Mouse (Mus musculus): ENCODE measurements at regions not wholly inside any gene's neighbourhood (a gene's known extent, or its start where the extent isn't known, plus 50 kb on each side); places are given as distances from the start of the nearest gene placed in this dataset.

DNA sequence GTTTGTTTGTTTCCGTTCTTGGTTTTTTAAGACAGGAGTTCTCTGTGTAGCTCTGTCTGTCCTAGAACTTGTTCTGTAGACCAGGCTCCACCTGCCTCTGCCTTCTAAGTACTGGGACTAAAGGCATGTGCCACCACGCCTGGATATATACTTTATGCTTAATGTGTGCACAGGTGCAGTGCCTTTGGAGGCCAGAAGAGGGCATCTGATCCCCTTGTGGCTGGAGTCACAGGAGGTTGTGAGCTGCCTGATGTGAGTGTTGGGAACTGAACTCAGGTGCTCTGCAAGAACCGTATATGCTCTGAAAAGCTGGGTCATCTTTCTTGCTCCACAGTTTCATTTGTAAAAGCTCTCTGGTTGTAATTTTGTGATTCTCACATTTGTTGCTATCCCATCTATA, 100.7 kb downstream of the 9530068E07Rik start:
- Histone ChIP-seq H3K9me3 (ENCODE audit: low read length) (no peaks in the 10 kb centered on the region), H3K4me1 (ENCODE audit: insufficient read depth, low read length) (no peaks in the 10 kb centered on the region), H3K36me3 (ENCODE audit: insufficient read depth, low read length) (no peaks in the 10 kb centered on the region), H3K4me3 (ENCODE audit: low read length) (no peak overlapping the region), H3K27me3 (ENCODE audit: insufficient read depth, low read length) (no peaks in the 10 kb centered on the region), H3K9ac (replicated peaks; ENCODE audit: low read length) (no peak overlapping the region), H3K27ac (no peak overlapping the region), H3K4me2 (ENCODE audit: low read depth, low read length) (no peak overlapping the region)
- no peak; the same call in 1 of the 2 replicates for TF ChIP-seq CTCF (IDR thresholded peaks at IDR 0.05; ENCODE audit: low read depth)
- 91% methylated on average over 3 of the region's 3 CpGs for WGBS
- no peak for ATAC-seq
- no peak for DNase-seq (ENCODE audit: low spot score)

DNA sequence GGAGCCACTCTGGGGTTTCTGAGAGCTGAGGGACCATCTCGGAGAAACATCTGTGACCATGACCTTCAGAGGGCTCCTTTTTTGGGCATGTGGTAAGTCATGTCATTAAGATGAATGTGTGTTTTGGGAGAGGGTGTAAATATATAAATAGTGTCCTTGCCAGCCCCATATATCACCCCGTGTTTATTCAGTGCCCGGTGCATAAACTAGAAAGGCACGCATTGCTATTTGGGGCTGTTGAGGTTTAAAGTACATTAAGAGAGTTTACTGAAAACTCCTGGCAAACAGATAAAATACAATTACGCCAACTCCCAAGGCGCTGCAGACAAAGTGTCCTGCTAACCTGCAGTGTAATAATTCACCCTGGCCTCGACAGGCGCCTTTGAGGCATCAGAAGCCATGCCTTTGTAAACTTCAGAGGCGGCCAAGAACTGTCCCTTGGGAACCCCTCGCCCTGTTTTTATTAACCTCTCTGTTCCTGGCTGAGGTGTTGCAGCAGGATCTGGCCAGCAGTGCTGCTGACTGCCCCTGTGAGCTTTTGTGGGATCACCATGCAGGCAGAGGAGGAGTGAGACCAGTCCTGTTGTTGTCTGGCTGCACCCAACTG, 106.6 kb downstream of the 9530068E07Rik start:
- H3K36me3 ChIP-seq (ENCODE audit: insufficient read depth, low read length) = no peaks in the 10 kb centered on the region
- no peaks in the 10 kb centered on the region for H3K27me3 ChIP-seq (ENCODE audit: insufficient read depth, low read length)
- H3K4me2 ChIP-seq (ENCODE audit: low read depth, low read length) = no peak overlapping the region
- 49% methylated on average over 10 of the region's 10 CpGs for WGBS
- H3K4me1 ChIP-seq (ENCODE audit: insufficient read depth, low read length) = no peaks in the 10 kb centered on the region
- ATAC-seq (no peak), DNase-seq (ENCODE audit: low spot score) (no peak)
- no peak overlapping the region for H3K27ac ChIP-seq
- H3K9me3 ChIP-seq (ENCODE audit: low read length) = no peaks in the 10 kb centered on the region
- no peak for TF ChIP-seq CTCF (IDR thresholded peaks at IDR 0.05; ENCODE audit: low read depth)
- no peak overlapping the region for H3K4me3 ChIP-seq (ENCODE audit: low read length)
- H3K9ac ChIP-seq (replicated peaks; ENCODE audit: low read length) = no peak overlapping the region

DNA sequence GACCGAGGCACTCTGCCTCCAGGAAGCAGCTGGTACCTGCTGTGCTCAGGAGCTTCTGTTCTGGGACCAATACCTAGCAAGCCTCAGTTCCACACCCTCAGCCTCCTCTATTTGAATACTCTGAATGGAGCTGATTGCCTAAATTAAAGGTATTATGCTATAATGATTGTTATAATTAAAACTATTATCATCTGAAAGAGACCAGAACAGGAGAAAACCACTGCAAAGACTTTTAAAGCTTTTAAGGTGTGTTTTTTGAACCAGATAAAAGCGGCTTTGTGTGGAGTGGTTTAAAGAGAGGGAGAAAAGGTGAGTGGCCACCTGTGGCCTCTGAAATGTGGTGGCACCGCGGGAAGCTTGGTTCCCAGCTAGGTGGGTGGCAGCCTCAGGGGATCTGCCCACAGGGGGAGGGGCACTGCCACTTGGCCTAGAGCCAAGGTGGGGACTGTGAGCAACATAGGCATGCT, 115.6 kb downstream of the 9530068E07Rik start:
- TF ChIP-seq CTCF (IDR thresholded peaks at IDR 0.05; ENCODE audit: low read depth) = no peak

DNA sequence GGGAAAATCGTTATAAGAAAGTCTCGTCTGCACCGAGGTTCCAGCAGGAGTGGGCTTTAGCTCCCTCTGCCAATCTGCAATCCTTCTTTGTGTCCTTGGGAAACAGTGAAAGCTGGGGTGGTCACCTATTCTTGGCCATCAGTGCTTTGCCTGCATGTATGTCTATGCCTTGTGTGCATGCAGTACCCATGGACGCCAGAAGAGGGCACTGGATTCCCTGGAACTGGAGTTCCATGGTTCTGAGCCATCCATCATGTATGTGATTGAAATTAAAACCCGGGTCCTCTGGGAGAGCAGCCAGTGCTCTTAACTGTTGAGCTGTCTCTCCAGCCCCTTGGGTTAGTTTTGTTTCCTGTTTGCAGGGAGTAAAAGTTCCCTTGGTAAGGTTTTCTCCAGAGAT, 121.1 kb downstream of the 9530068E07Rik start:
- Histone ChIP-seq H3K9me3 (ENCODE audit: low read length) (no peaks in the 10 kb centered on the region), H3K36me3 (ENCODE audit: insufficient read depth, low read length) (no peaks in the 10 kb centered on the region), H3K27me3 (ENCODE audit: insufficient read depth, low read length) (no peaks in the 10 kb centered on the region), H3K4me1 (ENCODE audit: insufficient read depth, low read length) (no peaks in the 10 kb centered on the region; the same call in 1 of the 2 replicates), H3K4me2 (ENCODE audit: low read depth, low read length) (no peak overlapping the region), H3K4me3 (ENCODE audit: low read length) (no peak overlapping the region), H3K27ac (no peak overlapping the region), H3K9ac (replicated peaks; ENCODE audit: low read length) (no peak overlapping the region)
- 71% methylated on average over 5 of the region's 5 CpGs for WGBS
- TF ChIP-seq CTCF (IDR thresholded peaks at IDR 0.05; ENCODE audit: low read depth) = peak; percentile 66
- DNase-seq (ENCODE audit: low spot score) (no peak), ATAC-seq (no peak)

More for the DNA sequence above, 115.6 kb downstream of the 9530068E07Rik start:
- Histone ChIP-seq H3K36me3 (ENCODE audit: insufficient read depth, low read length) (no peaks in the 10 kb centered on the region), H3K27ac (no peak overlapping the region), H3K9ac (replicated peaks; ENCODE audit: low read length) (no peak overlapping the region), H3K4me3 (ENCODE audit: low read length) (no peak overlapping the region), H3K4me1 (ENCODE audit: insufficient read depth, low read length) (no peaks in the 10 kb centered on the region), H3K27me3 (ENCODE audit: insufficient read depth, low read length) (no peaks in the 10 kb centered on the region), H3K9me3 (ENCODE audit: low read length) (no peaks in the 10 kb centered on the region), H3K4me2 (ENCODE audit: low read depth, low read length) (no peak overlapping the region)
- ATAC-seq (no peak), DNase-seq (ENCODE audit: low spot score) (no peak)
- WGBS = 54% methylated on average over 4 of the region's 4 CpGs

DNA sequence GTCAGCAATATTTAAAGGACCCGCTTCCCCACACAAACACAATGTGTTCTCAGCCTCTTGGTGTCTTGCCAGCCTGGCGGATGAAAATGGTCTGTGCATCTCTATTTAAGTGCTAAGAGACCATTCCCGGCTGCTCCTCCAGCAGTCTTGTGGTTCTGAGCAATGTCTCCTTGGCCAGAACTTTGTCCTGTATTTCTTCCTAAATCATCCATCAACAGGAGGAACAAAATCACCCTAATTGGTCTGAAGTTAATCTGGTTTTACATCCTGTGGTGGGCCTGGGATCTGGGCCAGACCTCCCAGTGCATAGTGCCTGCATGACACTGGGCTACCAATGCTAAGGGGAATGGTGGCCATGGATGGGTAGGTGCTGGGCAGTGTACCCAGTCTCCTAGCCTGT, 123.6 kb downstream of the 9530068E07Rik start:
- WGBS = 29% methylated on average over 3 of the region's 3 CpGs
- no peaks in the 10 kb centered on the region; the same call in 1 of the 2 replicates for H3K4me1 ChIP-seq (ENCODE audit: insufficient read depth, low read length)
- DNase-seq (ENCODE audit: low spot score) = peak; percentile 58
- H3K27me3 ChIP-seq (ENCODE audit: insufficient read depth, low read length) = no peaks in the 10 kb centered on the region
- no peak overlapping the region for H3K4me3 ChIP-seq (ENCODE audit: low read length)
- no peak overlapping the region for H3K9ac ChIP-seq (replicated peaks; ENCODE audit: low read length)
- no peaks in the 10 kb centered on the region for H3K36me3 ChIP-seq (ENCODE audit: insufficient read depth, low read length)
- ATAC-seq = no peak
- H3K4me2 ChIP-seq (ENCODE audit: low read depth, low read length) = no peak overlapping the region
- peak; percentile 7; the same call in 1 of the 2 replicates for TF ChIP-seq CTCF (IDR thresholded peaks at IDR 0.05; ENCODE audit: low read depth)
- H3K9me3 ChIP-seq (ENCODE audit: low read length) = no peaks in the 10 kb centered on the region
- H3K27ac ChIP-seq = no peak overlapping the region

DNA sequence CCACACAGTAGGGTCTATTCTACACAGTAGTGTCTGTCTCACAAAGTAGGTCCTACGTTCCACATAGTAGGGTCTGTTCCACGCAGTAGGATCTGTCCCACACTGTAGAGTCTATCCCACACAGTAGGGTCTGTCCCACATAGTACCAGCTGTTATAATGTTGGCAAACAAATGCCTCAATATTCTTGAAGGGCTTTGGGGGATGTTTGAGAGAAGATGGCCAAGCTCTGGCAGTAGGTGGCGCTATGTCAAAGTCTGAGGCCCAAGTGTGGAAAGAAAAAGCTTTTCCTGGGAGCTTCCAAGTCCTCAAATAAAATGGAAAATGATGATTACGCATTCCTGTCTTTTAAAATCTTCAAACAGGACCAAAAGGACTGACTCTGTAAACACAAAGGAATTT, 125.7 kb downstream of the 9530068E07Rik start:
- no peak overlapping the region for H3K27ac ChIP-seq
- no peaks in the 10 kb centered on the region for H3K36me3 ChIP-seq (ENCODE audit: insufficient read depth, low read length)
- H3K9me3 ChIP-seq (ENCODE audit: low read length) = no peaks in the 10 kb centered on the region
- DNase-seq (ENCODE audit: low spot score) (peak; percentile 81), ATAC-seq (no peak)
- H3K9ac ChIP-seq (replicated peaks; ENCODE audit: low read length) = no peak overlapping the region
- no peak overlapping the region for H3K4me2 ChIP-seq (ENCODE audit: low read depth, low read length)
- 48% methylated on average over 4 of the region's 4 CpGs for WGBS
- H3K4me1 ChIP-seq (ENCODE audit: insufficient read depth, low read length) = no peaks in the 10 kb centered on the region; the same call in 1 of the 2 replicates
- H3K27me3 ChIP-seq (ENCODE audit: insufficient read depth, low read length) = no peaks in the 10 kb centered on the region
- no peak overlapping the region for H3K4me3 ChIP-seq (ENCODE audit: low read length)
- TF ChIP-seq CTCF (IDR thresholded peaks at IDR 0.05; ENCODE audit: low read depth) = peak; percentile 80

DNA sequence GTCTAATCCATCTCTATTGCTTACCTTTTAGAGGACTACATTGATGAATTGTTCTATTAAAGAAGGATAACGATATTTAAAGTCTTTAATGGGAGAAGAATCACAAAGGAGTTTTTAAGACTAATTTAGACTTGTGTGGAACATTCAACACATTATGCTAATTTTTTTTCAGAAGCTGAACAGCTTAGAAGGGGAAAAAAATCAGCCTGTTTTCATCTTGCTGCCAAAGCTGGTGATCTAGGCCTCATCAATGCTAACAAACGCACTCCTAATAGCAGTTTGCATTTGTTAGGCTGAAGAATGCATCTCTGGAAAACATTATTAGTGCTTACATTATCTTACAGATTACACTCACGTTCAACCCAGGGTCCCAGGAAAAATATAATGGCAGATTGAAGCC, 126.2 kb downstream of the 9530068E07Rik start:
- H3K4me3 ChIP-seq (ENCODE audit: low read length) = no peak overlapping the region
- no peak overlapping the region for H3K9ac ChIP-seq (replicated peaks; ENCODE audit: low read length)
- H3K4me2 ChIP-seq (ENCODE audit: low read depth, low read length) = no peak overlapping the region
- TF ChIP-seq CTCF (IDR thresholded peaks at IDR 0.05; ENCODE audit: low read depth) = no peak
- ATAC-seq (no peak), DNase-seq (ENCODE audit: low spot score) (no peak)
- H3K27ac ChIP-seq = no peak overlapping the region
- H3K9me3 ChIP-seq (ENCODE audit: low read length) = no peaks in the 10 kb centered on the region
- no peaks in the 10 kb centered on the region for H3K36me3 ChIP-seq (ENCODE audit: insufficient read depth, low read length)
- no peaks in the 10 kb centered on the region for H3K27me3 ChIP-seq (ENCODE audit: insufficient read depth, low read length)
- WGBS = 66% methylated on average over 3 of the region's 3 CpGs
- no peaks in the 10 kb centered on the region; the same call in 1 of the 2 replicates for H3K4me1 ChIP-seq (ENCODE audit: insufficient read depth, low read length)

All from hindbrain, postnatal 0 days (tissue).